In genomic region chr5:4918376-4918775, GRCm38 (mm10) we compare ENCODE assay signal across 9 mouse cellular contexts.
DNase-seq lines count a peak whose midpoint lies in the region; ATAC-seq and TF ChIP-seq lines count a peak whose summit lies in the region.
"Had no signal": no experiment of that assay in that cellular context is flagged by ENCODE, and none has a peak within 500 bp of the region (broad histone marks: within the 10 kb centered on the region; RNA-seq: fewer than 3 reads in every experiment).

No protein-coding gene starts in this region.

- no peak overlapping the region for H3K27ac ChIP-seq in kidney, embryonic 16.5 days (ENCODE audit: low read length)
- H3K27ac ChIP-seq in layer of hippocampus, adult 2 months = peak overlapping the region; percentile 62
- H3K27ac ChIP-seq: liver, embryonic 13.5 days had no signal

- WGBS in kidney, embryonic 16.5 days = 9% methylated on average over 6 of the region's 6 CpGs

- H3K9ac ChIP-seq in kidney, embryonic 16.5 days (replicated peaks; ENCODE audit: low read length) = no peak overlapping the region
- H3K9ac ChIP-seq: liver, embryonic 13.5 days had no signal

- no peak overlapping the region for H3K4me3 ChIP-seq in kidney, embryonic 16.5 days (ENCODE audit: low read length)
- H3K4me3 ChIP-seq in layer of hippocampus, adult 2 months = no peak overlapping the region
- H3K4me3 ChIP-seq: liver, embryonic 13.5 days had no signal

- peak; percentile 97 for TF ChIP-seq CTCF in layer of hippocampus, adult 2 months (conservative IDR thresholded peaks at IDR 0.05)

- no peak overlapping the region for H3K4me2 ChIP-seq in kidney, embryonic 16.5 days (replicated peaks; ENCODE audit: low read depth, low read length)
- H3K4me2 ChIP-seq: liver, embryonic 13.5 days had no signal

- H3K9me3 ChIP-seq in kidney, embryonic 16.5 days (ENCODE audit: low read length) = no peaks in the 10 kb centered on the region
- H3K9me3 ChIP-seq: liver, embryonic 13.5 days had no signal

- peak; percentile 18 for DNase-seq in kidney, adult 11 months
- peak; percentile 23 to 81 for DNase-seq in adrenal gland, adult (ENCODE audit: inconsistent age in 2 of 2, low spot score in 1 of 2)
- DNase-seq in cerebellum, postnatal 4 days (ENCODE audit: low spot score in 2 of 2) = peak; percentile 39 to 64
- peak; percentile 56 to 76 for DNase-seq in layer of hippocampus, adult 2 months (ENCODE audit: low spot score in 2 of 2)
- peak; percentile 55 for DNase-seq in lung, postnatal 25 days (ENCODE audit: low spot score)
- peak; percentile 73 for DNase-seq in right cerebral cortex, postnatal 4 days
- DNase-seq: liver, embryonic 13.5 days had no signal

- H3K36me3 ChIP-seq in kidney, embryonic 16.5 days (ENCODE audit: insufficient read depth, low read length) = no peaks in the 10 kb centered on the region
- H3K36me3 ChIP-seq: liver, embryonic 13.5 days had no signal

- ATAC-seq in kidney, embryonic 16.5 days (ENCODE audit: low FRiP score, low TSS enrichment) = no peak
- ATAC-seq in granulocyte monocyte progenitor cell, adult 5-6 weeks (replicated peaks; ENCODE audit: poor library complexity, severe bottlenecking) = peak; percentile 90

- 0 out of 2 replicates have a peak, but pooled peaks cover 2% of the 10 kb centered on the region for H3K4me1 ChIP-seq in kidney, embryonic 16.5 days (ENCODE audit: insufficient read depth, low read length)
- H3K4me1 ChIP-seq: liver, embryonic 13.5 days had no signal

- H3K27me3 ChIP-seq in kidney, embryonic 16.5 days (ENCODE audit: insufficient read depth, low read length) = no peaks in the 10 kb centered on the region
- H3K27me3 ChIP-seq: liver, embryonic 13.5 days had no signal

Comparison
In these comparisons a context has a peak if more than half of its experiments do, and no peak if none do; other contexts are left out.
1. DNase-seq: peak in every context shown above with its lines; median percentile 73 in right cerebral cortex, postnatal 4 days; 66 in layer of hippocampus, adult 2 months; 55 in lung, postnatal 25 days; 52 in adrenal gland, adult; 52 in cerebellum, postnatal 4 days; 18 in kidney, adult 11 months.